Mouse (Mus musculus): ENCODE measurements around the gene Clta.

GRCm38 (mm10) chr4:44072873-44073441 lies 68.7 kb downstream of the Clta start:
- TF ChIP-seq POLR2A (IDR thresholded peaks at IDR 0.05; ENCODE audit: borderline replicate concordance, control insufficient read depth, low read depth, low read length) (no peak), CTCF (IDR thresholded peaks at IDR 0.05; ENCODE audit: control insufficient read depth, insufficient read depth, low read length) (no peak)
